Mouse (Mus musculus) small intestine, adult 2 months (tissue): ENCODE measurements around the gene Ctps. TPM values are rescaled to one million over a fixed set of nuclear protein-coding genes. Genes with fewer than 3 reads are reported as not detected.

Experiments
- H3K27ac ChIP-seq: fragments of 200-500 bp; 2 replicates; pipeline ENCODE4 v1.5.1; 2012; ENCODE audit warnings: low read depth, low read length, control low read depth, inconsistent platforms; ENCODE audit not compliant: insufficient read depth
- H3K27me3 ChIP-seq: fragments of 200-500 bp; 2 replicates; pipeline ENCODE4 v1.6.1; 2012; ENCODE audit warnings: mild to moderate bottlenecking, moderate library complexity, low read length, inconsistent platforms; ENCODE audit not compliant: control insufficient read depth, insufficient read depth
- H3K36me3 ChIP-seq: fragments of 200-500 bp; 2 replicates; pipeline ENCODE4 v1.6.1; 2012; ENCODE audit warnings: mild to moderate bottlenecking, low read length, control low read depth, inconsistent platforms; ENCODE audit not compliant: control insufficient read depth, insufficient read depth
- H3K4me1 ChIP-seq: fragments of 200-500 bp; 2 replicates; pipeline ENCODE4 v1.6.1; 2012; ENCODE audit warnings: low read length, inconsistent platforms, mixed read lengths; ENCODE audit not compliant: control insufficient read depth, insufficient read depth, insufficient read length
- H3K4me3 ChIP-seq: fragments of 200-500 bp; 2 replicates; pipeline ENCODE4 v1.5.1; 2012; ENCODE audit warnings: low read depth, mild to moderate bottlenecking, control low read depth, inconsistent platforms, low read length, moderate library complexity
- CTCF ChIP-seq: fragments of 200-500 bp; IDR thresholded peaks from 2 replicates; pipeline ENCODE4 v1.5.1; 2012; ENCODE audit warnings: low read depth, mild to moderate bottlenecking, control low read depth, inconsistent platforms, low read length, moderate library complexity, mixed read lengths; ENCODE audit not compliant: insufficient replicate concordance, insufficient read length; ENCODE audit errors: extremely low read depth
- POLR2A ChIP-seq: fragments of 200-500 bp; IDR thresholded peaks from 2 replicates; pipeline ENCODE4 v1.6.1; 2012; ENCODE audit warnings: low read depth, mild to moderate bottlenecking, control low read depth, inconsistent platforms, low read length, moderate library complexity
- WGBS: fragments of 180-500 bp; shearing (Covaris S2); methylation state at CpG from one replicate; pipeline ENCODE4 v1.1.7; 2018; 5-methylcytosine and 5-hydroxymethylcytosine counted together
- polyA plus RNA-seq: library from polyadenylated mRNA; depleted of rRNA; stranded (reverse); fragments of >200 nt; gene quantifications from 2 replicates; pipeline ENCODE4 v1.2.3, GENCODE M21; 2012

The Ctps gene
- polyA plus RNA-seq, 1 experiment: 1.9 TPM

- H3K27ac ChIP-seq: no peak overlapping the region
- H3K4me3 ChIP-seq: no peak overlapping the region
- 98% methylated on average over 10 of the region's 10 CpGs for WGBS
- TF ChIP-seq POLR2A (no peak), CTCF (no peak)
- no peaks in the 10 kb centered on the region for H3K27me3 ChIP-seq
- no peaks in the 10 kb centered on the region for H3K4me1 ChIP-seq
- H3K36me3 ChIP-seq: peaks cover 19% of the 10 kb centered on the region
Observed at GRCm38 (mm10) chr4:120538664-120539063, 31.4 kb downstream of the Ctps start.

DNA sequence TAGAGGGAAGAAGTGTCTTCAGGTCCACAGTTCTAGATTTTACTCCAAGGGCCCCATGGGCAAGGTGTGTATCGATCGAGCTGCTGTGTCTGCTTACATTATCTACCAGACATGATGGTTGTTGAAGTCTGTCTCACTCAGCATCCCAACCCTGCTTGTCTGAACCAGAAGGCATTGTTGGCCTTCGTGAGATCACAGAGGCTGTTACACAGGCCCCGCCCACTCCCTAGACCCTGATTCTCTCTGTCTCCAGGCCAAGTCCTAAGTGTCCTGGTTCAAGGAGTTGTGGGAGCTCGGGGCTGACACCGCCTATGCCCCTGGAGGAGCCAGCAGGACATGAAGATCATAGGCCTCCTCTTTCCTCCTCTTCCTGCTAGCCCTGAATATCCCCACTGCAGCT lies 38.1 kb downstream of the Ctps start, which contains the start of gene Slfnl1:
Slfnl1 (plus strand) TSS at position 246 of the 400 bp plus-strand sequence.
- TF ChIP-seq POLR2A (no peak), CTCF (no peak)
- 76% methylated on average over 6 of the region's 6 CpGs for WGBS
- H3K36me3 ChIP-seq: peaks cover 19% of the 10 kb centered on the region
- no peak within 1 kb of the TSS for H3K27ac ChIP-seq
- no peaks in the 10 kb centered on the region for H3K27me3 ChIP-seq
- H3K4me3 ChIP-seq: no peak within 1 kb of the TSS
- no peaks in the 10 kb centered on the region for H3K4me1 ChIP-seq

DNA sequence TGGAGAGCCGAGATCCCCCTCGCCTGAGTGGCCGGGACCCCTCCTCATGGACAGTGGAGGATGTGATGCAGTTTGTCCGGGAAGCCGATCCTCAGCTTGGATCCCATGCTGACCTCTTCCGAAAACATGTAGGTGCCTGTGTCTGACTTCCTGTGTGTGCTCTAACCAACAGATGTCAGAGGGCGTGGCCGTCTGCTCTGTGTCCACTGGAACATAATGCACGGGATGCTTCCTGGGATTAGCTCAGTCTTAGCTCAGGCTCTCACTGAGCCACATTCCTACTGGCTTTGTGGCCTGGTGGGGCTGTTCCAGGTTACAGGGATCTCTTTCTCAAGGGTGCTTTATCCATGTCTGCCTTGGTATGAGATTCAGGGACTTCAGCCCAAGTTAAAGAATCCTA lies 41.9 kb downstream of the Ctps start:
- Histone ChIP-seq H3K27ac (no peak overlapping the region), H3K27me3 (no peaks in the 10 kb centered on the region), H3K4me1 (no peaks in the 10 kb centered on the region), H3K4me3 (no peak overlapping the region), H3K36me3 (peaks cover 41% of the 10 kb centered on the region)
- TF ChIP-seq CTCF: no peak
- TF ChIP-seq POLR2A: no peak
- WGBS: 87% methylated on average over 9 of the region's 9 CpGs

- WGBS: 83% methylated on average over 3 of the region's 3 CpGs
Observed at GRCm38 (mm10) chr4:120523092-120523491, 47.0 kb downstream of the Ctps start.

GRCm38 (mm10) chr4:120522351-120522750 lies 47.7 kb downstream of the Ctps start:
- peaks cover 3% of the 10 kb centered on the region; the same call in 1 of the 2 replicates for H3K4me1 ChIP-seq
- H3K36me3 ChIP-seq: peaks cover 34% of the 10 kb centered on the region
- no peaks in the 10 kb centered on the region for H3K27me3 ChIP-seq
- no peak for TF ChIP-seq POLR2A
- no peak for TF ChIP-seq CTCF
- 59% methylated on average over 4 of the region's 4 CpGs for WGBS
- no peak overlapping the region for H3K27ac ChIP-seq
- H3K4me3 ChIP-seq: no peak overlapping the region

More at GRCm38 (mm10) chr4:120523092-120523491, 47.0 kb downstream of the Ctps start:
- Histone ChIP-seq H3K27me3 (no peaks in the 10 kb centered on the region), H3K36me3 (peaks cover 34% of the 10 kb centered on the region), H3K27ac (no peak overlapping the region), H3K4me1 (peaks cover 3% of the 10 kb centered on the region; the same call in 1 of the 2 replicates), H3K4me3 (no peak overlapping the region)
- TF ChIP-seq POLR2A: no peak
- TF ChIP-seq CTCF: no peak

DNA sequence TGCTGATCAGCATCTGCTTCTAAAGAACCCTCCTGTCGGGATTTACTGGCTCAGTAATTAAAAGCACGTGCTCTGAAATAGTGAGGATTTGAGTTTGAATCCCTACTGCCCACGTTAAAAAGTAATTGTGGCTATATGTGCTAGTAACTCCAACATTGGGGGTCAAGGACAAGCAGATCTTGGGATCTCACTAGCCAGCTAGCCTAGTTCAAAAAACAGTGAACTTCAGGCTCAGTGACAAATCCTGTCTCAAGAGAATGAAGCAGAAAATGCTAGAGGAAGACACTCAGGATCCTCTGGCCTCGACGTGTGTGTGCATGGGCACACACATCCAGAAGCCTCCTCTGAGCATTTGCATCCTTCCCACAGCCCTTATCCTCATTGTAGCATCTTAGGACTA lies 48.3 kb downstream of the Ctps start:
- H3K27me3 ChIP-seq: no peaks in the 10 kb centered on the region
- no peak overlapping the region for H3K4me3 ChIP-seq
- no peak overlapping the region for H3K27ac ChIP-seq
- TF ChIP-seq CTCF: no peak
- no peak for TF ChIP-seq POLR2A
- 88% methylated on average over 5 of the region's 5 CpGs for WGBS
- H3K4me1 ChIP-seq: peaks cover 6% of the 10 kb centered on the region; the same call in 1 of the 2 replicates
- peaks cover 32% of the 10 kb centered on the region for H3K36me3 ChIP-seq

DNA sequence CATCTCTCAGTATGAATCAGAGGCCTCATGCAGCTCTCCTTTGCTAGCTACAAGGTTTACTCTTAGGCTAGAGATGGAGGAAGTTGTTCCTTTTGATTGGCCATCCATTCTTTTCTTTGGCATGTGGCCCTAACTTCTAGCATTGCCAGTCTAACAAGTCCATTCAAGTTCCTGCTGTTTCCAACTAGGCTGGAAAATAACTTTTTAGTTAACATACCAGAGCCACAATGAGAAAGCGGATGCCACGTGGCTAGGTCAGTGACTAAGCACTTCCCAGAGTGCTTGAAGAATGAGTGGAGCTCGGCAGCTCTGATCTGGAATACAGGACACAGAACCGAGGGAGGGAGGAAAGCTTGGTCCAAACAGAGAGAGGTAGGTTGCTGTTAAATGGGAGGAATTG lies 52.7 kb downstream of the Ctps start:
- Histone ChIP-seq H3K4me3 (peak overlapping the region; percentile 1; the same call in 1 of the 2 replicates), H3K27ac (peak overlapping the region; percentile 95), H3K36me3 (peaks cover 6% of the 10 kb centered on the region; the same call in 1 of the 2 replicates), H3K4me1 (peaks cover 11% of the 10 kb centered on the region; the same call in 1 of the 2 replicates), H3K27me3 (no peaks in the 10 kb centered on the region)
- 21% methylated on average over 4 of the region's 4 CpGs for WGBS
- TF ChIP-seq POLR2A (no peak), CTCF (no peak)
